Mouse (Mus musculus) CD4-positive, CD25-positive, alpha-beta regulatory T cell, adult 4 months (primary cell): ENCODE measurements around the gene Foxr1. TPM values are rescaled to one million over a fixed set of nuclear protein-coding genes. Genes with fewer than 3 reads are reported as not detected.
"Not testable (repeated sequence)": the region's sequence is repeated elsewhere in the genome, so short reads cannot be mapped to it uniquely, and the experiment has no call there.

Source experiments
- ATAC-seq: one replicate; pipeline ENCODE4 v1.8.0; 2017
- polyA plus RNA-seq, 2 experiments: library from polyadenylated mRNA; unstranded; fragments of 100-300 nt; shearing (Covaris generic); gene quantifications; one replicate each; pipeline ENCODE4 v1.2.1; 2017

The Foxr1 gene
- polyA plus RNA-seq, 2 experiments from 2014 or later, result 0.43 TPM; not detected in 1

DNA sequence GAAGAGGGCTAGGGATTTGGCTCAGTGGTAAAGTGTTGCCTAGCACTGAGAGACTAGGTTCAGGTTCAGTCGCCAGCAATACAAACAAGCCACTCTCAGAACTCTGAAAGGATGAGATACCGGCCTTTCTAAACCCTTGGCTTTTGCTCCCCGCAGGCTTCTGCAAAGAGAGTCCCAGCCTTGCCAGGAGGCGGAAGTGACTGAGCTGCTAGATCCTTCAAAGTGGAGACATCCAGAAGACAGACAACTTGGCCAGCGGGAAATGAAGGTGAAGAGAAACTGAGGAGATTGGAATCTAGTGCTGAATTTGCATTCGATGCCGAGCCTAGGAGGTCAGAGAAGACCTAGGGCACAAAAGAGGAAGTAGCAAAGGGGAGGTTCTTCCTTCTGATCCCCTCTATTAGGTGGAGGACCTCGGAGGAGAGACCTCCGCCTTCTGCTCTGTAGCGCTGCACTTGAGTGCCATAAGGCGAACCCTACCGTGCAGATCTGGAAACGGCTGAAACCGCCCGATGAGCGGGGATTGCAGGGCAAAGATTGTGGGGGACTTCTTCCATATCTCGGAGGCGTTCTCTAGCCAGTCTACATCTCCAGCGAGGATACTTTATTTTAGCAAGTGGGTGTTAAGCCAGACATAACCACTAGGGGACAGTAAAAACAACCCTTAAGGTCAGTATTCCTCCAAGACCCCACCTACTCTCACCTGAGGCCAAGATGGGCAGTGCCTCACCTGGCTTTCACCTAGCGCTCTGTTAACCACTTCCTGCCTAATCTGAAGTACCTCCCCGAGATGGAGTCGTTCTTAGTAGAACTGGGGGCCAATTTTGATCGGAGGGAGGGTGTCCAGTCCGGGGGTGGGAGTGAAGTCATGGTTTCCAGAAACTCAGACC, 36.6 kb upstream of the Foxr1 start:
- ATAC-seq, result peak; percentile 33

DNA sequence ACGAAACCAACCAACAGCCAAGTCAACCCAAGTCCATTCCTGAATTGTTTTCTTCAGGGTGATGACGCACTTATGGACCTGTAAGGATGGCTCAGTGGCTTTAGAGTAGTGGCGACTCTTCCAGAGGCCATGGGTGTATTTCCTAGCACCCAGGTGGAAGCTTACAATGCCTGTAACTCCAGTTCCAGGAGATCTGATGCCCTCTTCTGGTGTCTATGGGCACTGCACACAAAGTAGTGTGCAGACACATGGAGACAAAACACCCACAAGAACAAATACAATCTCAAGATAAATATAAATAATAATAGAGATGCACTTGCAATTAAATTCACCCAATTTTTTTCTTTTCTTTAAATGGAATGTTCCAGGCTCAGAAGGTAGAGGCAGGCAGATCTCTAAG, 35.0 kb upstream of the Foxr1 start:
- no peak for ATAC-seq

DNA sequence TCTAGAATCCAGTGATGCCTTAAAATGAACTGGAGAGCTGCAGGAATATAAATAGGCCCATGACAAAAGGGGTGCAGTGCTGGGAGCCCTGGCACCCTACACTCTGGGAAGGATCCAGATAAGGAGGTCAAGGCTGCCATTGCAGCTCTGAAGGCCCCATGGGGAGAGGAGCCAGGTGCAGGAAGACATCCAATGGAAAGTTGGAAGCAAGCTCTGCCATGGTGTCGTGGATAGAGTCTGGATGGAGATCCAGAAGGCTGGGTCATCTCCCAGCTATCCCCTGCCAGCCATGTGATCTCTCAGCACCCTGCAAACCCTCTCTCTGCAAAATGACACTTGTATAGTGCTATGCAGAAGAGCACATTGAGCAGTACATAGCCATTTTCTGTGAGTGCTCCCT, 33.4 kb upstream of the Foxr1 start:
- ATAC-seq, result no peak

DNA sequence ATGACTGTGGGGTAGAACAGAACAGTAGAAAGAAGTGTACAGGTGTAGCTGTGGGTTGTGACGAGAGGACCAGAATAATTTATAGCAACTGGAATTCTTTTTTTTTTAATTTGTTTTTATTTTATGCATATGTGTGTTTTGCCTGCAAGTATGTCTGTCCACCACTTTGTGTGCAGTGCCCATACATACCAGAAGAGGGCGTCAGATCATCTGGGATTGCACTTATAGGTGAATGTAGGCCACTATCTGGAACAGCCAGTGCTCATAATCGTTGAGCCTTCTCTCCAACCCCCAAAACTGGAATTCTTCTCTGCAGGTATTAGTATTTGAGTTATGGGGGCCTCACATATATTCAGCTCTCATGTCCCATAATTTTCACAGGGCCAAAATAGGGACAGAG, 32.2 kb upstream of the Foxr1 start:
- no peak for ATAC-seq

DNA sequence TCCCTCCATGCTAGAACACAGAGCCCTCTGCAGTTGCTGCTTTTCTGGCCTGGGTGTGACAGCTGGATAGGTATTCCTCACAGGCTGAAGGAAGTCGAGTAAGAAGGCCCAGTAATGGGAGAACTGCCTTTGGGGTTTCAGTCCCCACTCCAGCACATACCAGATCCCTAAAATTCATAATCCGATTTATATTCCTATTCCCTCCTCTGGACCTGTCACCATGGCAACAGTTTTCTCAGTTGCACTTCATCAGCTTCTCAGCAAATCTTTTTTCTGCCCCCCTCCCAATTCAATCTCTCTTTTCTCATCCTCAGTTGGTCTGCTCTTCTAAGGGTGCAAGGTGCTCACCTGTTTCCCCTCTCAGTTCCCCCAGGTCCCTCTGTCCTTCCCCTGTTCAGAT, 27.9 kb upstream of the Foxr1 start:
- ATAC-seq, result no peak

DNA sequence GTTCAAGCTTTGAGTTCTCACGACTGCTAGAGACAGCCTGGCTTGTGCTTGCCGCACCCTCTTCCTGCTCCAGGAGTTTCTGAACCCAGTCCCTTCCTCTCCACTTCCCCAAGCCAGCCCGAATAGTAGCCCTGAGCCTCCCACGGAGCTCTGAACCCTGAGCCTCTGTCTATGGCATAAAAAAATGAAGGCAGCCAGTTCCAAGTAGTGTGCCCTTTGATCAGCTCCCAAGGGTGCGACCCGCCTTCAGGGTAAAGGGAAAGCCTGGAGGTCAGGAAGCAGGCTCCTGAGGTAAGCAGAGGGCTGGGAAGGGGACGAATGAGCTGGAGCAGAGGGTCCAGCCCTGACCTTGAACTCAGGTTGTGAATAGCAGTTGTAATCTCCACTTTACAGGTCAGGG, 27.3 kb upstream of the Foxr1 start:
- no peak for ATAC-seq

DNA sequence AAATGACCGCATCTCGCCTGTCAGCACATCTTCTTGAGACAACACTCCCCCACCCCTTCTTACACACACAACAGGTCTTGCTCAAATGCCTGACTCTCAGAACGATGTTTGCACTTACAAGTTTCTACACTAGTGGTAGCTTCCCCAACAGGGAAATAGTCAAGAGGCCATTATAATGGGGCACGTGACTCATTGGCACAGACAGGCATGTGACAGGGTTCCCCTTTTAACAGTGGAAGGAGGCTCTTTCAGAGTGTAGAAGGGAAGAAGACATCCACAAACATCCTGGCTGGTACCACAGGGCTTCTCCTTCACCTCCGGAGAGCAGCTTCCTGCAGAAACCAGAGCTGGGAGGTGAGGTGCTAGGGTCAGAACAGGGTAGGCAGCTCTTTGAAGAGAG, 21.0 kb upstream of the Foxr1 start:
- no peak for ATAC-seq

DNA sequence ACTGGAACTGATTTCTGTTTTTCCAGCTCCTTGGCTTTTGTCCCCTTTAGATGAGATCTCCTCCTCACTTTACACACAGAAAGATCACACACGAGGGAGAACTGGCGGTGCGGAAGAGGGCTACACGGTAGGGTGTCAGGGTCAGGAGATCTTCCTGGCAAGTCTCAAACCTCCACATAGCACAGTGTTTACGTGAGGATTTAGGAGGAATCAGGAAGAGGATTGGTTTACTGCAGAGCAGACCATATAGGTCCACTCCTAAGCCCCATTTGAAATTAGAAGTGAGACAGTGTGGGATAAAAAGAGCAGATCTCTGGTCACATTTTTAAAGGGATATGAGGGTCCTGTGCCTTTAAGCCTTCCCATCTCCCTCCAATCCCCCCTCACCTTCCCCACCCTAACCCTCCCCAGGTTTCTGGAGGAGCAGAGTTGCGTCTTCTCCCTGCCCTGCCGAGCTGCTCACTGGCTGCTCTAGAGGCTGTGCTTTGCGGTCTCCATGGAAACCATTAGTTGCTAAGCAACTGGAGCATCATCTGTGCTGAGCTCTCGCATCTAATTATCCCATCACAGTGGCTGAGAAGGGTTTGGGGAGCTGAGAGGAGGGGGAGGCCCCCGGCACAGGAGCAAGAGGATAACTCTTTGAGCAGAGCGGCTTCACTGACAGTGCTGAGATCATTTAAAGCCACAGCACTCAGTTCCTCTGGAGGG, 16.3 kb upstream of the Foxr1 start:
- ATAC-seq, result no peak

DNA sequence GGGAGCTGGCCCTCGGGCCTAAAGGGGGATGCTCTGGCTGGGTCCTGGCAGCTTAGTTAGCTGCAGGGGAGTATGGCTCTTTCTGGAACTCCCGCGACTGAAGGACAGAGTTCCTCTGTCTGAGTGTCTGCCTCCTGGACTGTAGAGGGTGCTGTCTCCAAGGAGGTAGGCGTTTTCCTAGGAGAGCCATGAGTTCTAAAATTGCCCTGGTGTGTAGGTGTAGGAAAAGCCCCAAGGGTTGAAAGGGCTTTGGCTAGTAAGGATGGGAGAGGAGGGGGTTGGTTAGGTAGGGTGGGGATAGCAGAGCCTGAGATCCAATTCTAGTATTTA, 13.9 kb upstream of the Foxr1 start, which contains the start of gene Upk2:
Upk2 (minus strand) TSS at position 86 of the 330 bp plus-strand sequence.
- no peak for ATAC-seq

DNA sequence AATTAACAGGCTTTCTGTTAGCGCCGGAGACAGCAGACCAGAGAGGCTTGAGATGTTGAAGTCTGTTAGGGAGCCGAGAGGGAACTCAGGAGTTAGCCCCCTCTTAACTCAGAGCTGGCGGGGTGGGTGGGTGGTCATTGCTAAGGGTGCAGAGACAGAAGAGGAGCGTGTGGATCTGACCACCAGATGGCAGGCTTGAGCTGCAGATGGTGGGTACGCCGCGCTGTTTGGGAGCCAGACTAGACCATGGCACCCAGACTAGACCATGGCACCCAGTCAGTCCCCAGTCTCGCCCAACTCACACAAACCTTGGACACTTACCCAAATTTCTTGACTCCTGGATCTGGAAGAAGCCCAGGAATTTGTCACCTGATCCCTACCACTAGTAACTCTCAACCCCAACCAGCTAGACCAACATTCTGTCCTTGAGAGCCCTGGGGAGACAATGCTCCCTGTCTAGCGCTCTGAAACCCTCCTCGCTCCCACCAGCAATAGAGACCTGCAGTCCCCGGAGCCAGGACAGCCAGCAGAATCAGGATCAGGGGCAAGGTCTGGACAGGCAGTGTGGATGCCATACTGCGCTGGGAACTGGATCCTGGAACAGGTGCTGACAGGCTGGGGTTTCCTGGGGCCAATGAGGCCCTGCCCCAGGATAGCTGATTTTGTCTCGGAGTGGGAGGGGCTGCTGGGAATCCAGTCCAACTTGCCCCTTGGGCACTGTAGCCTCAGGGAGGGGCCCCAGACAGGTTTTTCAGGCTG, 13.4 kb upstream of the Foxr1 start:
- peak; percentile 81 for ATAC-seq

DNA sequence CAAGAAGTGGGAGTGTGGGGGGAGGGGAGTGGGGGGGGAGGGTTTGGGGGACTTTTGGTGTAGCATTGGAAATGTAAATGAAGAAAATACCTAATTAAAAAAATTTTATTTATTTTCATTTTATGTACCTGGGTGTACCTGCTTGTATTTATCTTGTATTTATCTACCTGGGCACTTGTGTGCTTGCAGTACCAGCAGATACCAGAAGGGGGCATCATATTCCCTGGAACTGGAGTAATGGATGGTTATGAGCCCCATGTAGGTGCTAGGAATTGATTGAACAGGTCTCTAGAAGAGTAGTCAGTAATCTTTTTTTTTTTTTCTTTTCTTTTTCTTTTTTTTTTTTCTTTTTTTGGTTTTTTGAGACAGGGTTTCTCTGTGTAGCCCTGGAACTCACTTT, 9.5 kb upstream of the Foxr1 start:
- ATAC-seq, result no peak

DNA sequence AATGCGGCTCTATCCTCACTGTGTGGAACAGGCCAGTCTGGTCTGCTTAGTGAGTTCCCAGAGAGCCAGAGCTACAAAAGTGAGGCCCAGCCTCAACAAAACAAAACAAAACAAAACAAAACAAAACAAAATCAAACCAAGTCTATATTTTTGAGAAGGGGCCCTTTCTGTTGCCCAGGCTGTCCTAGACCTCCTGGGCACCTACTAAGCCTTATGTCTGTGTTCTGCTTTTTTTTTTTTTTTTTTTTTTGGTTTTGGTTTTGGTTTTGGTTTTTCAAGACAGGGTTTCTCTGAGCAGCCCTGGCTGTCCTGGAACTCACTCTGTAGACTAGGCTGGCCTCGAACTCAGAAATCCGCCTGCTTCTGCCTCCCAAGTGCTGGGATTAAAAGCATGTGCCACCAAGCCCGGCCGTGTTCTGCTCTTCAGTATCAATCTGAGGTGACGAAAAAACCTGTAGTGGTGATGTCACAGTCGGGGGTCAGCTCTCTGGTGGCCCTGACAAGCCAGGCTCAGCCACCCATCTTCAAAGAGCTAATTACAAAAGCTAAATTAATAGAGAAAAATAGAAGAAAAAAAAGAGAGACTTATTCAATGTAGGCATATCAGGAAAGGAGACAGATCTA, 3.6 kb upstream of the Foxr1 start:
- ATAC-seq, result not testable (repeated sequence)

DNA sequence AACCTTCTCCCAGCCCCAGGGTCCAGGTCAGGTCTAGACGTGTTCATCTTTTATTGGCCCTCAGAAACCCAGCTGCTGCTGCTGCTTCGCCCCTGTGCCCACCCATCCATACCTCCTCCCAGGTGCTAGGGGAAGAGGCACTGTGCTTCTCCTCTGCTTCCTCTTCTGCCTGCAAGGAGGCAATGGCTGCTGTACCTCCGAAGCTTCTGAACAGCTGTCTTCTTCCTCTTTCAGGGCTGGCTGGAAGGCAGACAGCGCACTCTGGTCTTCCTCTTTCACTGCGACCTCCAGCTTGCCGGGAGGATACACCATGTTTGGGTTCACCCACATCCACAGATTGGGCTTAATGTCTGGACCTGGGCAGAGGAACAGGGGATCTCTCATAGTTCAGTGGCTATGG, 5.2 kb downstream of the Foxr1 start:
- ATAC-seq, result no peak

DNA sequence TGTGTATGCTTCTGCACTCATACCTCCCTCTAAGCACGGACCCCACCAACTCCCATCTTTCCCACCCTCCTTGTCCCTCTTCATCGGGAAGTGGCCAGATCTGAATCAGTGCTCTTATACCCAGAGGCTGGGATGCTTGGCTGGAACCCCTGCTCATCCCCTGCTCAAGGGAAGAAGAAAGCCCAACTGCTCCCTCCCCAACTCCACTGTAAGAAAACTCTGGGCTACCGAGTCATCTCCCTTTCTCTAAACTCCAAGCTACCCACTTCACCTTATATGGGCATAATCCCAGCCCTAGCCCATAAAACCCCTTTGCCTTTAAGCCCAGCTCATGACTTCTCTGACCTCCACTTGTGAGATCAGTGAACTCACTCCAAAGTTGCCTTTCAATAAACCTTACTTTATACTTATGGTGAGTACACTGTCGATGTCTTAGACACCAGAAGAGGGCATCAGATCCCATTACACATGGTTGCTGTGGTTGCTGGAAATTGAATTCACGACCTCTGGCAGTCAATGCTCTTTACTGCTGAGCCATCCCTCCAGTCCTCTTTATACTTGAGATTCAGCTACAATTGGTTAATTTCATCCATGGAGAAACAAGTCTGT, 8.3 kb downstream of the Foxr1 start:
- ATAC-seq, result no peak

DNA sequence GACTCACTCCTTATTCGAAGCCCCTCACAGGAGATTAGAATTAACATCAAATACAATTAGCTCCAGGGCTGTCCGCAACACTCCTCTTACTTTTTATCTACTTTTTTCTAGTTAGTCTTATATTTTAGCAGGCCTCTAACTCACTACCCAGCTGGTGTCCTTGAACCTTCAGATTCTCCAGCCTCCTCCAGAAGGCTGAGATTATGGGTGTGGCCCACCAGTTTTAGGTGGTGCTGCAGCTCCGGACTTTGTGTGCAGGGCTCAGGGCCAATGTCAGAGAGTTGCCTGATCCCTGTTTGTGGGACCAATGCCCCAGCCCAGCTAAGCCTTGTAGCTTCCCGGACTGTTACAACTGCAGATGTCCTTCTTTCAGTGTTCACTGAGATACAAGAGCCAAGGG, 17.4 kb downstream of the Foxr1 start:
- ATAC-seq, result no peak

DNA sequence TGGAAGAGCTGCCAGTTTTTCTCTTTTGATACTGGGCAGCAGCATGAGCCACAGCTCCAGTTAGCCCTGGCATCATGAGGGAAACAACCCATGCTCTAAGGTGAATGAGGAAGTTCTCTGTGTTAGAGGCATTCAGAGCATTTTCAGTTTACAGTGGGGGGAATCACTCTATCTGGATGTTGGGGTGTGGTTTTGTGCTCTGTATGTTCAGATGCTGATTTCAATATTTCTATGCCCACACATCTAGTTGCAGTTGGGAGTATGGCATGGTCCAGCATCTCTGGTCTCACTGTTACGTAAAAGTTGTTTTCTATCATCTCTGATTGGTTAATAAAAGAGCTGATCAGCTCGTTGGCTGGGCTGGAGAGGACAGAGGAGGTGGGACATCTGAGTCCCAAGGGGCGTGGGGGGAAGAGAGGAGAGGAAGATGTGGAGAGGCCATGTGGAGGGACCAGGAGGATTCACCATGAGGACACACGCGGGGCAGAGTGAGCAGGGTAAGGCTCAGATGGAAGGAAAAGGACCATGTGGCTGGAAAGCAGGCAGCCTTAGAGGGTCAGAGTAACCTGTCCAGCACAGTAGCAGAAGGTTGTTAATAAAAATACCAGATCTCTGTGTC, 20.5 kb downstream of the Foxr1 start:
- no peak for ATAC-seq

DNA sequence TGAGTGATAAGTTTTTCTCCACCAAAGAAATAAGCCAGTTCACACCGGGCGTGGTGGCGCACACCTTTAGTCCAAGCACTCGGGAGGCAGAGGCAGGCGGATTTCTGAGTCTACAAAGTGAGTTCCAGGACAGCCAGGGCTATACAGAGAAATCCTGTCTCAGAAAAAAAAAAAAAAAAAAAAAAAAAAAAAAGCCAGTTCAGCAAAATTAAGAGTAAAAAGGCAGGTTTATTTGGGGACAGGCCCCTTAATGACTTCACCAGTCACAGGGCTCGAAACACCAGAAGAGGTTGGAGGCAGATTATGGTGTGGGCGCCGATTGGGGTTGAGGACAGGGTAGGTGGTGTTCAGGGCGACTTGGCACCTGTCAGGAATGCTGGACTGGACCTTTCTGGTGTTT, 21.2 kb downstream of the Foxr1 start:
- ATAC-seq, result not testable (repeated sequence)

DNA sequence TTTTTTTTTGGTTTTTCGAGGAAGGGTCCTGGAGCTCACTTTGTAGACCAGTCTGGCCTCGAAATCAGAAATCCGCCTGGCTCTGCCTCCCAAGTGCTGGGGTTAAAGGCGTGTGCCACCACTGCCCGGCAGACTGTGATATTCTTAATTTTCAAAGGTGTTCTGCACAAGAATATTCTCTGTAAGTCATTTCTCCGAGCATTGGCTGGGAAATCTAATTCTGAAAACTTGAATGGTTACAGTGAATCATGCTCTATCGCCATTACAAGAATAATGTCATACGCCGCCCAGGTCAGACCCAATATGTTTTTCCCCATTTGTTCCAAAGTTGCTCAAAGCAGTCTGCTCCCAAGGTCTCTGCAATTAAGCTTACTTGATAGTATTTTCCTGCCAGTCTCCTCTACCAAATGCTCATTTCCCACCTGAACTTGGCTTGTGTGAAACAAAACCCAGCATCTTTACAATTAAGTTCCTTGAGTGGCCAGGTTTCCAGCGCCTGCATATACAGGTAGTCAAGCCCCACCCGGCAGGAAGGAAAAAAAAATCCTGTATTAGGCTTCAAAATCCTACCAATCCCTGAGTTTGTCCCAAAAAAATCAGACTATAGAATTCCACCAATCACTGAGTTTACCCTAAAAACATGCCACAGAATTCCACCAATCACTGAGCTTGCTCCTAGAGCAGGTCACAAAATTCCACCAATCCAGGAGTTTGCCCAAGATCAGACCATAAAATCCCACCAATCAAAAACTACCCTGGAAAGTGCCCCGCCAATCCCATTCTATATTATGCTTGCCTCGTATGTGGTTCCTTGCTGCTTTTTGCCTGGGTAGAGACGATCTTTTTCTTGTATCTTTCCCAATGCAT, 22.2 kb downstream of the Foxr1 start, which contains the start of gene Ccdc84:
Ccdc84 (minus strand) TSS at position 51 of the 867 bp plus-strand sequence.
- no peak for ATAC-seq

DNA sequence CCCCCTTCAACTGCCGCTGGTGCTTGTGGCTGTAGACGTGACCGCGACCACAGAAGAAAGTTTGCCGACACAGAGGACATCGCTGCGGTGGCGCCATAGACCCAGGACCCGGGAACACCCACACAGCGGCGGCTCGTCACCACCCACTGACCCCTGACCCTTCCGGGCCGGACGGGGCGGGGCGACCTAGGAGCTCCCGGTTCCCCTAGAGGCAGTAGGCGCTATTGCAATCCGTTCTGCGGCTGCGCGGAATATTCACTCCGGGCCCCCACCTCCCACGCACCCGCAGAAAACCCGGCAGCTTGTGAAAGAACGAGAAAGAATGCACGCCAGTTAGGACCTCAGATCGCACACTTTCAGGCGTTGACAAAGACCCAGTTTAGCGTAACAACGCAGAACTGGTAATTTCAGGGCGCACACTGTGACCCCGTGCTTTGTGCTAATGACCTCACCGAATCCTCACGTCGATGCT, 23.0 kb downstream of the Foxr1 start:
- peak; percentile 93 for ATAC-seq

DNA sequence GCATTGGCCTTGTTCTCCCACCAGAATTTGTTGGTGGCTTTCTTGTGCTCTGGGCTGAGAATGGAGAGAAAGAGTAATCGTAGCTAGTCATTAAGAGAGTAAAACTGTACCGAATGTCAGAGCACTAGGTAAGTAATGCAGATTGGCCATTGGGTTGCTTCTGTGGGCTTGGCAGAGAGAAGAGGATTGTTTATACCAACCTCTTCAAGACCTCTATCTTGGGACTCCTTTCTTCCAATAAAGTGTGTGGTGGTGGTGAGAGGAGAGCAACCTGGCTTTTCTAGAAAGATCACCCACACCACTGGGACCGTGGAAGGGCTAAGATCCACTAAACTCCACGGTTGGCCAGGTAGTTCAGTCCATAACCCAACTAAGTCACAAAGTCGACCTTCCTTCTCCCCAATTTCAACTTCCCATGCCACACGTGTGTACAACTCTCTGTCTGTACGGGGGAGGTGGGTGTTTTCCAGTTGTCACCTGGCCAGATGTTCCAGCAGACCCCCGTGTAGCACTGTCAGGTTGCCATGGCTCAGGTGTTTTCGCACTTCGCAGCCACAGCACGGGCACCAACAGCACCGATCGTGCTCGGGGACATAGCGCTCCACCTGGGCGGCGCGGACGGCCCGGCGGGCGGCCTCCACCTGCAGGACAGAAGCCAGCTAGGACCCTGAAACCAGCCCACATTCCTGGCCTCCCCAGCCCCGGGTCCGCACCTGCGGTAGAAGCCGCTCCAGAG, 23.6 kb downstream of the Foxr1 start:
- ATAC-seq, result peak; percentile 32
